Mouse (Mus musculus) heart, adult 2 months (tissue): ENCODE measurements around the gene Tle2.

Experiments
- CTCF ChIP-seq: fragments of 200-600 bp; IDR thresholded peaks from 2 replicates; pipeline ENCODE4 v1.8.1; 2022; ENCODE audit warnings: antibody characterized with exemption, mild to moderate bottlenecking, moderate library complexity
- EP300 ChIP-seq: fragments of 200-500 bp; IDR thresholded peaks from 2 replicates; pipeline ENCODE4 v1.6.1; 2011; ENCODE audit warnings: low read depth, low read length, control low read depth; ENCODE audit not compliant: insufficient read depth

- TF ChIP-seq CTCF (no peak), EP300 (no peak)
Measured at GRCm38 (mm10) chr10:81597137-81597950, 23.0 kb downstream of the Tle2 start.
